Mouse (Mus musculus) ES-CJ7 (cell line): ENCODE results near the gene Sh3gl2.
A peak's percentile ranks its signal among the peaks of the same experiment; 100 is the strongest.

Experiments used
- DNase-seq: peaks from one replicate; pipeline ENCODE4 v3.0.0; 2011; ENCODE audit warnings: low read depth, low spot score

Gene Sh3gl2

GRCm38 (mm10) chr4:85305912-85306573, 101.1 kb downstream of the Sh3gl2 start:
- DNase-seq, result no peak

GRCm38 (mm10) chr4:85319092-85319491, 114.2 kb downstream of the Sh3gl2 start:
- DNase-seq, result no peak

- DNase-seq, result no peak
These were observed 120.5 kb downstream of the Sh3gl2 start for GRCm38 (mm10) chr4:85325454-85325853.

GRCm38 (mm10) chr4:85326052-85326451, 121.1 kb downstream of the Sh3gl2 start:
- no peak for DNase-seq

- no peak for DNase-seq
These were observed 129.8 kb downstream of the Sh3gl2 start for GRCm38 (mm10) chr4:85334688-85335200.

GRCm38 (mm10) chr4:85336356-85336755, 131.4 kb downstream of the Sh3gl2 start:
- DNase-seq, result no peak

GRCm38 (mm10) chr4:85339126-85339525, 134.2 kb downstream of the Sh3gl2 start:
- DNase-seq, result no peak

- no peak for DNase-seq
These were observed 135.8 kb downstream of the Sh3gl2 start for GRCm38 (mm10) chr4:85340686-85341085.

GRCm38 (mm10) chr4:85345911-85346310, 141.0 kb downstream of the Sh3gl2 start:
- no peak for DNase-seq

GRCm38 (mm10) chr4:85348079-85348643, 143.2 kb downstream of the Sh3gl2 start:
- DNase-seq, result peak; percentile 38

- no peak for DNase-seq
These were observed 157.7 kb downstream of the Sh3gl2 start for GRCm38 (mm10) chr4:85362661-85363060.

- no peak for DNase-seq
These were observed 158.3 kb downstream of the Sh3gl2 start for GRCm38 (mm10) chr4:85363205-85363604.

- DNase-seq, result no peak
These were observed 166.1 kb downstream of the Sh3gl2 start for GRCm38 (mm10) chr4:85371036-85371435.

GRCm38 (mm10) chr4:85374801-85375200, 169.9 kb downstream of the Sh3gl2 start:
- DNase-seq, result no peak

GRCm38 (mm10) chr4:85376187-85376586, 171.3 kb downstream of the Sh3gl2 start:
- no peak for DNase-seq

GRCm38 (mm10) chr4:85376610-85377009, 171.7 kb downstream of the Sh3gl2 start:
- no peak for DNase-seq

GRCm38 (mm10) chr4:85385241-85385640, 180.3 kb downstream of the Sh3gl2 start:
- no peak for DNase-seq

- DNase-seq, result no peak
These were observed 182.8 kb downstream of the Sh3gl2 start for GRCm38 (mm10) chr4:85387676-85388075.

GRCm38 (mm10) chr4:85391795-85392194, 186.9 kb downstream of the Sh3gl2 start:
- DNase-seq, result no peak

- DNase-seq, result no peak
These were observed 193.8 kb downstream of the Sh3gl2 start for GRCm38 (mm10) chr4:85398765-85399164.

GRCm38 (mm10) chr4:85402823-85403222, 197.9 kb downstream of the Sh3gl2 start:
- peak; percentile 54 for DNase-seq

- DNase-seq, result peak; percentile 76
These were observed 199.7 kb downstream of the Sh3gl2 start for GRCm38 (mm10) chr4:85404424-85405194.

- DNase-seq, result no peak
These were observed 200.3 kb downstream of the Sh3gl2 start for GRCm38 (mm10) chr4:85405276-85405675.
